Mouse (Mus musculus): ENCODE data around the gene 1700001L19Rik. TPM values are rescaled to one million over a fixed set of nuclear protein-coding genes. Genes with fewer than 3 reads are reported as not detected.
A peak's percentile ranks its signal among the peaks of the same experiment; 100 is the strongest.
"Not testable (repeated sequence)": the region's sequence is repeated elsewhere in the genome, so short reads cannot be mapped to it uniquely, and the experiment has no call there.

Gene 1700001L19Rik
- not detected in 2 replicates for total RNA-seq (2014; rRNA removed)
- polyA plus RNA-seq (2012; rRNA removed), result not detected in 2 replicates

- H3K4me1 ChIP-seq (ENCODE audit: control insufficient read depth, insufficient read depth, low read length), result no peaks in the 10 kb centered on the region
- no peaks in the 10 kb centered on the region for H3K36me3 ChIP-seq (ENCODE audit: control insufficient read depth, insufficient read depth, low read length)
- TF ChIP-seq POLR2A (IDR thresholded peaks at IDR 0.05; ENCODE audit: extremely low read depth, insufficient read depth, low read length) (no peak), CTCF (IDR thresholded peaks at IDR 0.05; ENCODE audit: low read depth, low read length) (no peak)
- no peak within 1 kb of the TSS for H3K4me3 ChIP-seq (ENCODE audit: insufficient read depth, low read depth, low read length)
- H3K27me3 ChIP-seq (ENCODE audit: control insufficient read depth, insufficient read depth, low read length), result no peaks in the 10 kb centered on the region
- 20% methylated on average over 10 of the region's 10 CpGs for WGBS
- no peaks in the 10 kb centered on the region for H3K79me2 ChIP-seq (ENCODE audit: control insufficient read depth, insufficient read depth, low read length)
- no peak within 1 kb of the TSS for H3K9ac ChIP-seq (ENCODE audit: low read depth, low read length)
- H3K27ac ChIP-seq (replicated peaks; ENCODE audit: insufficient read depth, low read depth, low read length), result no peak within 1 kb of the TSS
- no peak for DNase-seq (ENCODE audit: extremely low read depth, low read depth, low spot score)
Observed at GRCm38 (mm10) chr13:68597199-68597598, at the start of gene 1700001L19Rik. Gene 1700001L19Rik (plus strand): TSS chr13:68597421.

- peak; percentile 58 for TF ChIP-seq CTCF (IDR thresholded peaks at IDR 0.05; ENCODE audit: low read depth, low read length)
- not testable (repeated sequence) for H3K79me2 ChIP-seq (ENCODE audit: control insufficient read depth, insufficient read depth, low read length); H3K4me1 ChIP-seq (ENCODE audit: control insufficient read depth, insufficient read depth, low read length); H3K27me3 ChIP-seq (ENCODE audit: control insufficient read depth, insufficient read depth, low read length); H3K9ac ChIP-seq (ENCODE audit: low read depth, low read length); H3K4me3 ChIP-seq (ENCODE audit: insufficient read depth, low read depth, low read length); H3K27ac ChIP-seq (replicated peaks; ENCODE audit: insufficient read depth, low read depth, low read length); H3K36me3 ChIP-seq (ENCODE audit: control insufficient read depth, insufficient read depth, low read length)
- WGBS, result 31% methylated on average over 6 of the region's 6 CpGs
- peak; percentile 9 for DNase-seq (ENCODE audit: extremely low read depth, low read depth, low spot score)
Observed at GRCm38 (mm10) chr13:68553391-68553790, 43.8 kb upstream of the 1700001L19Rik start.

GRCm38 (mm10) chr13:68568110-68568509 lies 29.1 kb upstream of the 1700001L19Rik start:
- H3K27me3 ChIP-seq (ENCODE audit: control insufficient read depth, insufficient read depth, low read length), result no peaks in the 10 kb centered on the region
- H3K79me2 ChIP-seq (ENCODE audit: control insufficient read depth, insufficient read depth, low read length), result no peaks in the 10 kb centered on the region
- no peak overlapping the region for H3K27ac ChIP-seq (replicated peaks; ENCODE audit: insufficient read depth, low read depth, low read length)
- H3K4me3 ChIP-seq (ENCODE audit: insufficient read depth, low read depth, low read length), result no peak overlapping the region
- H3K36me3 ChIP-seq (ENCODE audit: control insufficient read depth, insufficient read depth, low read length), result peaks cover 35% of the 10 kb centered on the region; the same call in 1 of the 2 replicates
- no peak overlapping the region for H3K9ac ChIP-seq (ENCODE audit: low read depth, low read length)
- TF ChIP-seq POLR2A (IDR thresholded peaks at IDR 0.05; ENCODE audit: extremely low read depth, insufficient read depth, low read length) (no peak), CTCF (IDR thresholded peaks at IDR 0.05; ENCODE audit: low read depth, low read length) (no peak)
- no peaks in the 10 kb centered on the region for H3K4me1 ChIP-seq (ENCODE audit: control insufficient read depth, insufficient read depth, low read length)
- DNase-seq (ENCODE audit: extremely low read depth, low read depth, low spot score), result no peak
- 96% methylated on average over 9 of the region's 9 CpGs for WGBS

DNA sequence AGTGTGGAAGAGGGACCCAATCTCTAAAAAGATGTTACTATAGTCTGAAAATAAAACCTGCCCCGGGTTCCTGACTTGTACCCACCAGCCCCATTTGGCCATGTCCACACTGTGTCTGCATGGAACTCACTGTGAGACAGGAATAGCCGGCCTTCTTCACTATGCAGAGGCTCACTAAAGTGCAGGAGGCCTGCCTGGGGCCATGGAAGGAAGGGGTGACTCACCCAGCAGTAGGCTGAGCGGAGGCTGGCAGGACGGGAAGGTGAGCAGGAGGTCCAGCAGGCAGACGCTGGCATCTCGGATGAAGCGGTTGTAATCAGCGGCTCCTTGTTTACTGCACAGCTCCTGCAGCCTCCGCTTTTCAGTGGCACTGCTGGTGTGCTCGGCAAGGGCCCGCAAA lies 28.7 kb upstream of the 1700001L19Rik start:
- peaks cover 31% of the 10 kb centered on the region; the same call in 1 of the 2 replicates for H3K36me3 ChIP-seq (ENCODE audit: control insufficient read depth, insufficient read depth, low read length)
- no peak overlapping the region for H3K4me3 ChIP-seq (ENCODE audit: insufficient read depth, low read depth, low read length)
- no peaks in the 10 kb centered on the region for H3K4me1 ChIP-seq (ENCODE audit: control insufficient read depth, insufficient read depth, low read length)
- H3K9ac ChIP-seq (ENCODE audit: low read depth, low read length), result no peak overlapping the region
- WGBS, result 94% methylated on average over 11 of the region's 11 CpGs
- no peak for DNase-seq (ENCODE audit: extremely low read depth, low read depth, low spot score)
- no peaks in the 10 kb centered on the region for H3K79me2 ChIP-seq (ENCODE audit: control insufficient read depth, insufficient read depth, low read length)
- no peak for TF ChIP-seq CTCF (IDR thresholded peaks at IDR 0.05; ENCODE audit: low read depth, low read length)
- TF ChIP-seq POLR2A (IDR thresholded peaks at IDR 0.05; ENCODE audit: extremely low read depth, insufficient read depth, low read length), result no peak
- no peaks in the 10 kb centered on the region for H3K27me3 ChIP-seq (ENCODE audit: control insufficient read depth, insufficient read depth, low read length)
- no peak overlapping the region for H3K27ac ChIP-seq (replicated peaks; ENCODE audit: insufficient read depth, low read depth, low read length)

DNA sequence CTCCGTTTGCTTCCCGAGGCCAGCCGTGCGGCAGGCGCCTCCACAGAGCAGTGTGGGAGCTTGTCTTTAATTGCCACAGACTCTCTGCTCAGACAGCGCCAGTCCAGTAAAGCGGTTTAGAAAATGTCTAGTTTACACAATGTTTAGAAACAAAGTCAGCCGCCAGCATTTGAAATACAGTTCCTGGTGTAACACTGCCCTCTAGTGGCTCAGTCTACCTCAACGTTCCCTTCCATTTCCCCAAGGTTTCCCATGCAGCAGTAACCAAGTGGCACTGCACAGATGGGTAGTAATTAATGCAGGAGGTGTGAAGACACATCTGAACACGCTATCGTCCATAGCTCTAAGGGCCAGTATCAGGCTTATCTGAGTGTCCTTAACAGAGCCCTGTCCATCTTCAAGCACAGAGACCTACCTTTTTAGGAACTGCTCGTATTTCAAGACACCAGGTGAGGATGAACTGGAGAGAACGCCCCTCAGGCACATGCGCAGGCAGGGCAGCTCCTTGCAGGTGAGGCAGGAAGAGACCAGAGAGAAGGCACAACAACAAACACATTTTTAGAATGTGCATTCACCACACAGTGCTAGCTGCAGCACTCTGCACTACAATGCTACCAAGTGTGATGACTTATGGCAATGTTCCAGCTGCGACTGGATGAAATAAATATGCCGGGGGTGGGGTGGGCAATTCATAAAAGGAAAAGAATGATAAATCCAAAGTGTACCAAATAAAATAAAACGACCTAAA lies 27.5 kb upstream of the 1700001L19Rik start:
- Histone ChIP-seq H3K27ac (replicated peaks; ENCODE audit: insufficient read depth, low read depth, low read length) (no peak overlapping the region), H3K79me2 (ENCODE audit: control insufficient read depth, insufficient read depth, low read length) (no peaks in the 10 kb centered on the region), H3K36me3 (ENCODE audit: control insufficient read depth, insufficient read depth, low read length) (peaks cover 23% of the 10 kb centered on the region; the same call in 1 of the 2 replicates), H3K4me1 (ENCODE audit: control insufficient read depth, insufficient read depth, low read length) (no peaks in the 10 kb centered on the region), H3K27me3 (ENCODE audit: control insufficient read depth, insufficient read depth, low read length) (no peaks in the 10 kb centered on the region), H3K9ac (ENCODE audit: low read depth, low read length) (no peak overlapping the region), H3K4me3 (ENCODE audit: insufficient read depth, low read depth, low read length) (no peak overlapping the region)
- TF ChIP-seq CTCF (IDR thresholded peaks at IDR 0.05; ENCODE audit: low read depth, low read length) (peak; percentile 55), POLR2A (IDR thresholded peaks at IDR 0.05; ENCODE audit: extremely low read depth, insufficient read depth, low read length) (no peak)
- WGBS, result 67% methylated on average over 17 of the region's 17 CpGs
- DNase-seq (ENCODE audit: extremely low read depth, low read depth, low spot score), result peak; percentile 52

- Histone ChIP-seq H3K4me3 (ENCODE audit: insufficient read depth, low read depth, low read length) (no peak overlapping the region), H3K79me2 (ENCODE audit: control insufficient read depth, insufficient read depth, low read length) (no peaks in the 10 kb centered on the region), H3K4me1 (ENCODE audit: control insufficient read depth, insufficient read depth, low read length) (no peaks in the 10 kb centered on the region), H3K27me3 (ENCODE audit: control insufficient read depth, insufficient read depth, low read length) (no peaks in the 10 kb centered on the region), H3K9ac (ENCODE audit: low read depth, low read length) (no peak overlapping the region), H3K36me3 (ENCODE audit: control insufficient read depth, insufficient read depth, low read length) (peaks cover 22% of the 10 kb centered on the region; the same call in 1 of the 2 replicates), H3K27ac (replicated peaks; ENCODE audit: insufficient read depth, low read depth, low read length) (no peak overlapping the region)
- 91% methylated on average over 19 of the region's 19 CpGs for WGBS
- DNase-seq (ENCODE audit: extremely low read depth, low read depth, low spot score), result no peak
- TF ChIP-seq POLR2A (IDR thresholded peaks at IDR 0.05; ENCODE audit: extremely low read depth, insufficient read depth, low read length) (no peak), CTCF (IDR thresholded peaks at IDR 0.05; ENCODE audit: low read depth, low read length) (no peak)
Observed at GRCm38 (mm10) chr13:68572247-68572646, 25.0 kb upstream of the 1700001L19Rik start.
